ENCODE assay signal across 33 mouse cellular contexts in genomic region chr16:71622664-71623063, GRCm38 (mm10).
DNase-seq lines count a peak whose midpoint lies in the region; ATAC-seq and TF ChIP-seq lines count a peak whose summit lies in the region.
"Had no signal": no experiment of that assay in that cellular context is flagged by ENCODE, and none has a peak within 500 bp of the region (broad histone marks: within the 10 kb centered on the region; RNA-seq: fewer than 3 reads in every experiment).

No protein-coding gene starts in this region.

- H3K4me3 ChIP-seq in midbrain, embryonic 11.5 days (ENCODE audit: low read depth, low read length): no peak overlapping the region
- H3K4me3 ChIP-seq in midbrain, embryonic 14.5 days (replicated peaks; ENCODE audit: low read depth, low read length): no peak overlapping the region
- no peak overlapping the region for H3K4me3 ChIP-seq in layer of hippocampus, adult 2 months
- H3K4me3 ChIP-seq in limb, embryonic 10.5 days: no peak overlapping the region
- H3K4me3 ChIP-seq: embryonic facial prominence, embryonic 13.5 days; forebrain, embryonic 10.5 days; forebrain, embryonic 15.5 days; heart, adult 2 months; heart, embryonic 13.5 days; hindbrain, embryonic 13.5 days; kidney, embryonic 15.5 days had no signal

- no peaks in the 10 kb centered on the region for H3K4me1 ChIP-seq in midbrain, embryonic 11.5 days (ENCODE audit: control insufficient read depth, insufficient read depth, low read length)
- H3K4me1 ChIP-seq in midbrain, embryonic 14.5 days (ENCODE audit: control insufficient read depth, insufficient read depth, low read length): no peaks in the 10 kb centered on the region
- peaks cover 3% of the 10 kb centered on the region; the same call in 1 of the 2 replicates for H3K4me1 ChIP-seq in limb, embryonic 10.5 days
- H3K4me1 ChIP-seq: embryonic facial prominence, embryonic 13.5 days; forebrain, embryonic 10.5 days; forebrain, embryonic 15.5 days; heart, embryonic 13.5 days; kidney, embryonic 15.5 days had no signal

- H3K9me3 ChIP-seq in midbrain, embryonic 11.5 days (ENCODE audit: control insufficient read depth, low read length): no peaks in the 10 kb centered on the region
- no peaks in the 10 kb centered on the region for H3K9me3 ChIP-seq in midbrain, embryonic 14.5 days (ENCODE audit: control insufficient read depth, low read length)
- H3K9me3 ChIP-seq in limb, embryonic 10.5 days (replicated peaks): no peaks in the 10 kb centered on the region
- H3K9me3 ChIP-seq: embryonic facial prominence, embryonic 13.5 days; forebrain, embryonic 10.5 days; forebrain, embryonic 15.5 days; heart, embryonic 13.5 days; hindbrain, embryonic 13.5 days; kidney, embryonic 15.5 days had no signal

- H3K27me3 ChIP-seq in midbrain, embryonic 11.5 days (ENCODE audit: control insufficient read depth, insufficient read depth, low read length): no peaks in the 10 kb centered on the region
- no peaks in the 10 kb centered on the region for H3K27me3 ChIP-seq in midbrain, embryonic 14.5 days (ENCODE audit: control insufficient read depth, insufficient read depth, low read length)
- no peaks in the 10 kb centered on the region for H3K27me3 ChIP-seq in limb, embryonic 10.5 days (ENCODE audit: low read depth, poor library complexity, severe bottlenecking)
- H3K27me3 ChIP-seq: CH12.LX; embryonic facial prominence, embryonic 13.5 days; forebrain, embryonic 15.5 days; heart, embryonic 13.5 days; hindbrain, embryonic 13.5 days; kidney, embryonic 15.5 days had no signal

- no peak for TF ChIP-seq CTCF in layer of hippocampus, adult 2 months (conservative IDR thresholded peaks at IDR 0.05)

- no peaks in the 10 kb centered on the region for H3K36me3 ChIP-seq in midbrain, embryonic 11.5 days (ENCODE audit: control insufficient read depth, insufficient read depth, low read length)
- H3K36me3 ChIP-seq in midbrain, embryonic 14.5 days (ENCODE audit: control insufficient read depth, insufficient read depth, low read length): no peaks in the 10 kb centered on the region
- H3K36me3 ChIP-seq in limb, embryonic 10.5 days: no peaks in the 10 kb centered on the region
- H3K36me3 ChIP-seq: embryonic facial prominence, embryonic 13.5 days; forebrain, embryonic 10.5 days; forebrain, embryonic 15.5 days; heart, embryonic 13.5 days; hindbrain, embryonic 13.5 days; kidney, embryonic 15.5 days had no signal

- WGBS in midbrain, embryonic 11.5 days: 79% methylated on average over 8 of the region's 8 CpGs
- WGBS in midbrain, embryonic 14.5 days: 86% methylated on average over 8 of the region's 8 CpGs
- WGBS in limb, embryonic 10.5 days: 79% methylated on average over 8 of the region's 8 CpGs

- no peak overlapping the region for H3K9ac ChIP-seq in midbrain, embryonic 11.5 days (ENCODE audit: low read length)
- H3K9ac ChIP-seq in midbrain, embryonic 14.5 days (replicated peaks; ENCODE audit: low read length): no peak overlapping the region
- H3K9ac ChIP-seq: embryonic facial prominence, embryonic 13.5 days; forebrain, embryonic 15.5 days; heart, embryonic 13.5 days; hindbrain, embryonic 13.5 days; kidney, embryonic 15.5 days; liver, embryonic 14.5 days had no signal

- DNase-seq in embryo, embryonic 10 days (ENCODE audit: low spot score): peak; percentile 33
- no peak for DNase-seq in embryo, embryonic 9.5 days (ENCODE audit: extremely low spot score)
- no peak for DNase-seq in midbrain, embryonic 11.5 days (ENCODE audit: low spot score, missing footprints)
- no peak for DNase-seq in midbrain, embryonic 14.5 days
- DNase-seq in layer of hippocampus, adult 2 months (ENCODE audit: low spot score in 2 of 2): peak; percentile 24 to 36
- peak; percentile 44 for DNase-seq in mesoderm, embryonic 11.5 days (ENCODE audit: low read depth, low spot score)
- DNase-seq in limb, embryonic 10.5 days (ENCODE audit: low spot score): no peak
- no peak for DNase-seq in kidney, postnatal 25 days
- DNase-seq: adrenal gland, adult 2 months; adrenal gland, postnatal 36 days; cerebellum, adult 18-20 months; cerebellum, postnatal 10 days; gastrocnemius, postnatal 36 days; heart, adult 2 months; heart, postnatal 14 days; kidney, adult 18-20 months; kidney, postnatal 36 days; liver; lung, adult 2 months; lung, postnatal 10 days; retina, postnatal 1 day; right cerebral cortex, postnatal 14 days had no signal

- peak; percentile 40; the same call in 1 of the 2 replicates for ATAC-seq in midbrain, embryonic 11.5 days (ENCODE audit: low FRiP score)
- ATAC-seq in midbrain, embryonic 14.5 days (ENCODE audit: low FRiP score, low TSS enrichment): no peak
- ATAC-seq: activated CD4-positive, CD25-positive, alpha-beta regulatory T cell, adult 4 months; forebrain, embryonic 15.5 days; midbrain, embryonic 16.5 days had no signal

- H3K27ac ChIP-seq in midbrain, embryonic 11.5 days (ENCODE audit: low read depth, low read length): no peak overlapping the region
- no peak overlapping the region for H3K27ac ChIP-seq in midbrain, embryonic 14.5 days (replicated peaks; ENCODE audit: low read depth, low read length)
- peak overlapping the region; percentile 28; the same call in 1 of the 2 replicates for H3K27ac ChIP-seq in layer of hippocampus, adult 2 months
- no peak overlapping the region for H3K27ac ChIP-seq in limb, embryonic 10.5 days
- H3K27ac ChIP-seq: embryonic facial prominence, embryonic 13.5 days; forebrain, embryonic 10.5 days; forebrain, embryonic 15.5 days; heart, adult 2 months; heart, embryonic 13.5 days; hindbrain, embryonic 13.5 days; kidney, embryonic 15.5 days; liver, embryonic 14.5 days; macrophage had no signal

- H3K4me2 ChIP-seq in midbrain, embryonic 11.5 days: no peak overlapping the region
- no peak overlapping the region for H3K4me2 ChIP-seq in midbrain, embryonic 14.5 days (ENCODE audit: low read length)
- H3K4me2 ChIP-seq: embryonic facial prominence, embryonic 13.5 days; forebrain, embryonic 15.5 days; heart, embryonic 13.5 days; hindbrain, embryonic 13.5 days; kidney, embryonic 15.5 days had no signal

Comparison
In these comparisons a context has a peak if more than half of its experiments do, and no peak if none do; other contexts are left out.
1. DNase-seq: peak in embryo, embryonic 10 days (single experiment), layer of hippocampus, adult 2 months (2 of 2) and mesoderm, embryonic 11.5 days (single experiment); none in embryo, embryonic 9.5 days (single experiment), midbrain, embryonic 11.5 days (single experiment), midbrain, embryonic 14.5 days (single experiment), limb, embryonic 10.5 days (single experiment) and kidney, postnatal 25 days (0 of 2).